14 mouse cellular contexts compared by ENCODE assay signal in genomic region chr2:91112491-91112890, GRCm38 (mm10). TPM values are rescaled to one million over a fixed set of nuclear protein-coding genes. Genes with fewer than 3 reads are reported as not detected.
A peak's percentile ranks its signal among the peaks of the same experiment; 100 is the strongest.
DNase-seq lines count a peak whose midpoint lies in the region; ATAC-seq lines count a peak whose summit lies in the region.
"Had no signal": no experiment of that assay in that cellular context is flagged by ENCODE, and none has a peak within 500 bp of the region (broad histone marks: within the 10 kb centered on the region; RNA-seq: fewer than 3 reads in every experiment).

No protein-coding gene starts in this region.

- peak overlapping the region; percentile 66 for H3K27ac ChIP-seq in heart, embryonic 15.5 days
- H3K27ac ChIP-seq in embryonic facial prominence, embryonic 14.5 days (replicated peaks; ENCODE audit: low read depth, low read length): no peak overlapping the region
- H3K27ac ChIP-seq: embryonic facial prominence, embryonic 15.5 days; hindbrain, embryonic 13.5 days; neural tube, embryonic 13.5 days had no signal

- WGBS in heart, embryonic 15.5 days: 34% methylated on average over 4 of the region's 4 CpGs
- WGBS in embryonic facial prominence, embryonic 14.5 days: 33% methylated on average over 4 of the region's 4 CpGs

- no peaks in the 10 kb centered on the region for H3K9me3 ChIP-seq in heart, embryonic 15.5 days (replicated peaks)
- H3K9me3 ChIP-seq in embryonic facial prominence, embryonic 14.5 days (ENCODE audit: control insufficient read depth, low read length): no peaks in the 10 kb centered on the region
- H3K9me3 ChIP-seq: embryonic facial prominence, embryonic 15.5 days; hindbrain, embryonic 13.5 days; neural tube, embryonic 13.5 days had no signal

- peaks cover 31% of the 10 kb centered on the region for H3K4me1 ChIP-seq in heart, embryonic 15.5 days (replicated peaks)
- peaks cover 4% of the 10 kb centered on the region; the same call in 1 of the 2 replicates for H3K4me1 ChIP-seq in embryonic facial prominence, embryonic 14.5 days (ENCODE audit: control insufficient read depth, insufficient read depth, low read length)

- no peak for ATAC-seq in heart, embryonic 15.5 days (replicated peaks; ENCODE audit: insufficient number of reproducible peaks, insufficient read depth, low FRiP score, low read depth)
- ATAC-seq in embryonic facial prominence, embryonic 14.5 days (ENCODE audit: low read depth): no peak

- no peak for DNase-seq in heart, postnatal 4 days
- peak; percentile 80 for DNase-seq in ES-CJ7 (ENCODE audit: low read depth, low spot score)
- peak; percentile 21 for DNase-seq in embryonic facial prominence, embryonic 14.5 days (ENCODE audit: low spot score)
- DNase-seq in lung, postnatal 14 days: peak; percentile 41
- no peak for DNase-seq in adrenal gland, postnatal 25 days
- no peak for DNase-seq in embryo, embryonic 10 days (ENCODE audit: low spot score)
- DNase-seq in left cerebral cortex, adult 11 months (ENCODE audit: low spot score): no peak
- DNase-seq: adrenal gland, adult 8-10 months; cerebellum, adult 18-20 months had no signal

- no peak overlapping the region for H3K4me2 ChIP-seq in heart, embryonic 15.5 days
- no peak overlapping the region for H3K4me2 ChIP-seq in embryonic facial prominence, embryonic 14.5 days (ENCODE audit: low read depth, low read length)
- H3K4me2 ChIP-seq: embryonic facial prominence, embryonic 15.5 days; hindbrain, embryonic 13.5 days; neural tube, embryonic 13.5 days had no signal

- H3K4me3 ChIP-seq in heart, embryonic 15.5 days: no peak overlapping the region
- H3K4me3 ChIP-seq in embryonic facial prominence, embryonic 14.5 days (ENCODE audit: low read depth, low read length): no peak overlapping the region
- H3K4me3 ChIP-seq: embryonic facial prominence, embryonic 15.5 days; hindbrain, embryonic 13.5 days; neural tube, embryonic 13.5 days had no signal

- H3K36me3 ChIP-seq in heart, embryonic 15.5 days: no peaks in the 10 kb centered on the region
- no peaks in the 10 kb centered on the region for H3K36me3 ChIP-seq in embryonic facial prominence, embryonic 14.5 days (ENCODE audit: control insufficient read depth, insufficient read depth, low read length)
- H3K36me3 ChIP-seq: embryonic facial prominence, embryonic 15.5 days; hindbrain, embryonic 13.5 days; neural tube, embryonic 13.5 days had no signal

- H3K27me3 ChIP-seq in heart, embryonic 15.5 days: no peaks in the 10 kb centered on the region
- no peaks in the 10 kb centered on the region for H3K27me3 ChIP-seq in embryonic facial prominence, embryonic 14.5 days (replicated peaks; ENCODE audit: control insufficient read depth, insufficient read depth, low read length)
- H3K27me3 ChIP-seq: CH12.LX; embryonic facial prominence, embryonic 15.5 days had no signal

- no peak overlapping the region for H3K9ac ChIP-seq in heart, embryonic 15.5 days
- no peak overlapping the region for H3K9ac ChIP-seq in embryonic facial prominence, embryonic 14.5 days (ENCODE audit: low read depth, low read length)
- H3K9ac ChIP-seq: embryonic facial prominence, embryonic 15.5 days; hindbrain, embryonic 13.5 days; neural tube, embryonic 13.5 days had no signal

RNA-seq across cellular contexts. Expression of gene Mybpc3, which starts 5.5 kb away (rescaled TPM):
- 909 and 937 TPM in 2 replicates for polyA plus RNA-seq in heart, embryonic 15.5 days (2015; fragmentation: Nextera tagmentation; extraction: Ambion mirVana)
- 1,000 to 10,000 TPM; 1,781 to 1,857 TPM for total RNA-seq in heart, postnatal 4 days (2021)
- polyA plus RNA-seq in embryonic facial prominence, embryonic 14.5 days (2014; fragmentation: Nextera tagmentation; extraction: Ambion mirVana): 0.30 and 0.79 TPM in 2 replicates
- total RNA-seq in adrenal gland, postnatal 25 days (2021): not detected in 2 replicates

RNA-seq across cellular contexts. Expression of gene Spi1, which starts 30.3 kb away (rescaled TPM):
- polyA plus RNA-seq in heart, embryonic 15.5 days (2015; fragmentation: Nextera tagmentation; extraction: Ambion mirVana): 3.9 and 8.6 TPM in 2 replicates
- total RNA-seq in heart, postnatal 4 days (2021): 1 to 10 TPM; 2.7 to 3.5 TPM
- 10.2 and 10.6 TPM in 2 replicates for polyA plus RNA-seq in embryonic facial prominence, embryonic 14.5 days (2014; fragmentation: Nextera tagmentation; extraction: Ambion mirVana)
- 3.0 and 3.3 TPM in 2 replicates for total RNA-seq in adrenal gland, postnatal 25 days (2021)

RNA-seq across cellular contexts. Expression of gene Slc39a13, which starts 42.3 kb away (rescaled TPM):
- 53.5 and 63.2 TPM in 2 replicates for polyA plus RNA-seq in heart, embryonic 15.5 days (2015; fragmentation: Nextera tagmentation; extraction: Ambion mirVana)
- 10 to 100 TPM; 32.6 to 36.8 TPM for total RNA-seq in heart, postnatal 4 days (2021)
- polyA plus RNA-seq in embryonic facial prominence, embryonic 14.5 days (2014; fragmentation: Nextera tagmentation; extraction: Ambion mirVana): 62.1 and 64.8 TPM in 2 replicates
- 31.2 and 32.7 TPM in 2 replicates for total RNA-seq in adrenal gland, postnatal 25 days (2021)

RNA-seq across cellular contexts. Expression of gene Psmc3, which starts 58.7 kb away (rescaled TPM):
- polyA plus RNA-seq in heart, embryonic 15.5 days (2015; fragmentation: Nextera tagmentation; extraction: Ambion mirVana): 227 and 228 TPM in 2 replicates
- total RNA-seq in heart, postnatal 4 days (2021): 100 to 1,000 TPM; 240 to 248 TPM
- polyA plus RNA-seq in embryonic facial prominence, embryonic 14.5 days (2014; fragmentation: Nextera tagmentation; extraction: Ambion mirVana): 309 and 320 TPM in 2 replicates
- 203 and 258 TPM in 2 replicates for total RNA-seq in adrenal gland, postnatal 25 days (2021)

Comparison
In these comparisons a context has a peak if more than half of its experiments do, and no peak if none do; other contexts are left out.
1. DNase-seq: peak in ES-CJ7 (single experiment), embryonic facial prominence, embryonic 14.5 days (single experiment) and lung, postnatal 14 days (single experiment); none in heart, postnatal 4 days (single experiment), adrenal gland, postnatal 25 days (single experiment), embryo, embryonic 10 days (single experiment) and left cerebral cortex, adult 11 months (single experiment).
2. RNA of gene Mybpc3, which starts 5.5 kb away (total RNA-seq): 1,781 to 1,857 TPM in heart, postnatal 4 days; not detected in adrenal gland, postnatal 25 days; every median in the first group is over 1,000 times any median in the second.